Mouse (Mus musculus) heart, postnatal 14 days (tissue): ENCODE data around the gene Mcu. TPM values are rescaled to one million over a fixed set of nuclear protein-coding genes. Genes with fewer than 3 reads are reported as not detected.
A peak's percentile ranks its signal among the peaks of the same experiment; 100 is the strongest.

Experiments
- DNase-seq, 2 experiments: peaks; one replicate each; pipeline ENCODE4 v3.0.0; 2021 to 2022
- intact Hi-C: fragments of 180-260 bp; cut with DNase I; formaldehyde crosslinking; loops from one replicate; pipeline ENCODE4 v1.15.1; 2025
- total RNA-seq, 2 experiments: library from RNA; stranded (reverse); gene quantifications; 2 replicates each; pipeline ENCODE4 v1.2.3; 2021

Gene Mcu
- total RNA-seq, 2 experiments from 2014 or later: 22.0 to 22.8 TPM

GRCm38 (mm10) chr10:59509197-59509596 lies 107.3 kb downstream of the Mcu start:
- intact Hi-C loops: no loop called here

GRCm38 (mm10) chr10:59506711-59507110 lies 109.8 kb downstream of the Mcu start:
- intact Hi-C loops: no loop called here
- no peak for DNase-seq

More at GRCm38 (mm10) chr10:59509197-59509596, 107.3 kb downstream of the Mcu start:
- DNase-seq: no peak

GRCm38 (mm10) chr10:59504291-59504690 lies 112.2 kb downstream of the Mcu start:
- peak in 1 of 2 experiments; percentile 52 for DNase-seq
- intact Hi-C loops: loop anchor here (5.0 kb wide), 2 partner anchors 38 to 113 kb away; partner anchors contain the start of genes Gm10322 and Mcu

- intact Hi-C loops: loop anchor here (5.0 kb wide), 2 partner anchors 39 to 114 kb away; partner anchors contain the start of genes Gm10322 and Mcu
- DNase-seq: peak; percentile 55 to 58
Measured at GRCm38 (mm10) chr10:59503433-59504210, 112.9 kb downstream of the Mcu start.

GRCm38 (mm10) chr10:59502381-59502780 lies 114.1 kb downstream of the Mcu start:
- intact Hi-C loops: loop anchor here (5.0 kb wide), 2 partner anchors 40 to 115 kb away; partner anchors contain the start of genes Gm10322 and Mcu
- no peak for DNase-seq

GRCm38 (mm10) chr10:59501761-59502160 lies 114.7 kb downstream of the Mcu start:
- DNase-seq: no peak
- intact Hi-C loops: loop anchor here (5.0 kb wide), 2 partner anchors 41 to 116 kb away; partner anchors contain the start of genes Gm10322 and Mcu

- intact Hi-C loops: loop anchor here (5.0 kb wide), 2 partner anchors 42 to 117 kb away; partner anchors contain the start of genes Gm10322 and Mcu
Measured at GRCm38 (mm10) chr10:59500225-59500624, 116.3 kb downstream of the Mcu start.

GRCm38 (mm10) chr10:59497019-59497418 lies 119.5 kb downstream of the Mcu start:
- no peak for DNase-seq
- intact Hi-C loops: no loop called here

More at GRCm38 (mm10) chr10:59500225-59500624, 116.3 kb downstream of the Mcu start:
- DNase-seq: no peak

- intact Hi-C loops: loop anchor here (2.0 to 5.0 kb wide), 2 partner anchors 326 to 372 kb away; no protein-coding TSS in a partner anchor
Measured at GRCm38 (mm10) chr10:59494917-59495316, 121.6 kb downstream of the Mcu start.

GRCm38 (mm10) chr10:59494044-59494443 lies 122.4 kb downstream of the Mcu start:
- peak; percentile 19 to 39 for DNase-seq
- intact Hi-C loops: loop anchor here (2.0 to 5.0 kb wide), 2 partner anchors 327 to 373 kb away; no protein-coding TSS in a partner anchor

More at GRCm38 (mm10) chr10:59494917-59495316, 121.6 kb downstream of the Mcu start:
- no peak for DNase-seq

- intact Hi-C loops: loop anchor here (5.0 kb wide), 1 partner anchor 376 kb away; no protein-coding TSS in a partner anchor
- DNase-seq: no peak
Measured at GRCm38 (mm10) chr10:59490920-59491319, 125.6 kb downstream of the Mcu start.

GRCm38 (mm10) chr10:59489411-59489810 lies 127.1 kb downstream of the Mcu start:
- intact Hi-C loops: no loop called here

GRCm38 (mm10) chr10:59487351-59487750 lies 129.1 kb downstream of the Mcu start:
- intact Hi-C loops: no loop called here
- DNase-seq: no peak

More at GRCm38 (mm10) chr10:59489411-59489810, 127.1 kb downstream of the Mcu start:
- no peak for DNase-seq

GRCm38 (mm10) chr10:59484318-59484717 lies 132.2 kb downstream of the Mcu start:
- no peak for DNase-seq

GRCm38 (mm10) chr10:59481381-59481780 lies 135.1 kb downstream of the Mcu start:
- intact Hi-C loops: no loop called here
- no peak for DNase-seq

More at GRCm38 (mm10) chr10:59484318-59484717, 132.2 kb downstream of the Mcu start:
- intact Hi-C loops: no loop called here

GRCm38 (mm10) chr10:59470451-59470850 lies 146.0 kb downstream of the Mcu start:
- DNase-seq: peak; percentile 68 to 75

GRCm38 (mm10) chr10:59467297-59467696 lies 149.2 kb downstream of the Mcu start:
- no peak for DNase-seq
- intact Hi-C loops: no loop called here

More at GRCm38 (mm10) chr10:59470451-59470850, 146.0 kb downstream of the Mcu start:
- intact Hi-C loops: no loop called here

GRCm38 (mm10) chr10:59466626-59467025 lies 149.9 kb downstream of the Mcu start:
- no peak for DNase-seq
- intact Hi-C loops: no loop called here

GRCm38 (mm10) chr10:59465546-59465945 lies 150.9 kb downstream of the Mcu start:
- intact Hi-C loops: no loop called here
- no peak for DNase-seq

- DNase-seq: no peak
- intact Hi-C loops: no loop called here
Measured at GRCm38 (mm10) chr10:59462307-59462706, 154.2 kb downstream of the Mcu start.

GRCm38 (mm10) chr10:59459767-59460166 lies 156.7 kb downstream of the Mcu start:
- intact Hi-C loops: no loop called here
- DNase-seq: no peak
